Comparison of ENCODE assay signal across 8 mouse cellular contexts in genomic region chr15:91477766-91478165, GRCm38 (mm10).
A peak's percentile ranks its signal among the peaks of the same experiment; 100 is the strongest.
DNase-seq lines count a peak whose midpoint lies in the region; ATAC-seq and TF ChIP-seq lines count a peak whose summit lies in the region.
"Had no signal": no experiment of that assay in that cellular context is flagged by ENCODE, and none has a peak within 500 bp of the region (broad histone marks: within the 10 kb centered on the region; RNA-seq: fewer than 3 reads in every experiment).

No protein-coding gene starts in this region.

- H3K4me3 ChIP-seq in midbrain, embryonic 14.5 days (replicated peaks; ENCODE audit: low read depth, low read length) = no peak overlapping the region
- H3K4me3 ChIP-seq in midbrain, embryonic 15.5 days = no peak overlapping the region
- H3K4me3 ChIP-seq in cortical plate, adult 2 months (ENCODE audit: insufficient read depth, low read length) = no peak overlapping the region
- no peak overlapping the region for H3K4me3 ChIP-seq in intestine, embryonic 15.5 days (replicated peaks)
- no peak overlapping the region for H3K4me3 ChIP-seq in lung, adult 2 months (replicated peaks; ENCODE audit: extremely low read depth, low read depth, low read length)

- H3K4me2 ChIP-seq in midbrain, embryonic 14.5 days (ENCODE audit: low read length) = no peak overlapping the region
- H3K4me2 ChIP-seq in midbrain, embryonic 15.5 days = no peak overlapping the region
- H3K4me2 ChIP-seq in intestine, embryonic 15.5 days (replicated peaks) = no peak overlapping the region

- DNase-seq in midbrain, embryonic 14.5 days = peak; percentile 87
- peak; percentile 78 for DNase-seq in adrenal gland, postnatal 14 days
- DNase-seq in lung, adult 2 months = peak; percentile 28
- peak; percentile 35 for DNase-seq in right cerebral cortex, postnatal 14 days

- ATAC-seq in midbrain, embryonic 14.5 days (ENCODE audit: low FRiP score, low TSS enrichment) = no peak
- no peak for ATAC-seq in midbrain, embryonic 15.5 days (replicated peaks)
- ATAC-seq in intestine, embryonic 15.5 days = peak; percentile 49; the same call in 1 of the 2 replicates

- 33% methylated on average over 5 of the region's 5 CpGs for WGBS in midbrain, embryonic 14.5 days
- WGBS in midbrain, embryonic 15.5 days = 34% methylated on average over 5 of the region's 5 CpGs
- 27% methylated on average over 5 of the region's 5 CpGs for WGBS in intestine, embryonic 15.5 days
- WGBS in lung, adult 2 months = 23% methylated on average over 5 of the region's 5 CpGs

- no peaks in the 10 kb centered on the region for H3K4me1 ChIP-seq in midbrain, embryonic 14.5 days (ENCODE audit: control insufficient read depth, insufficient read depth, low read length)
- H3K4me1 ChIP-seq in midbrain, embryonic 15.5 days = no peaks in the 10 kb centered on the region
- no peaks in the 10 kb centered on the region; the same call in 1 of the 2 replicates for H3K4me1 ChIP-seq in cortical plate, adult 2 months (ENCODE audit: control insufficient read depth, insufficient read depth, low read length)
- H3K4me1 ChIP-seq in intestine, embryonic 15.5 days (replicated peaks) = no peaks in the 10 kb centered on the region
- H3K4me1 ChIP-seq in lung, adult 2 months (ENCODE audit: control insufficient read depth, insufficient read depth, low read length) = no peaks in the 10 kb centered on the region

- TF ChIP-seq CTCF in cortical plate, adult 2 months (IDR thresholded peaks at IDR 0.05; ENCODE audit: extremely low read depth, insufficient read depth, low read length) = peak; percentile 70
- TF ChIP-seq CTCF in lung, adult 2 months (IDR thresholded peaks at IDR 0.05; ENCODE audit: insufficient read depth, low read length) = peak; percentile 50

- H3K27ac ChIP-seq in midbrain, embryonic 14.5 days (replicated peaks; ENCODE audit: low read depth, low read length) = no peak overlapping the region
- no peak overlapping the region for H3K27ac ChIP-seq in midbrain, embryonic 15.5 days
- H3K27ac ChIP-seq in cortical plate, adult 2 months (ENCODE audit: insufficient read depth, low read length) = no peak overlapping the region
- no peak overlapping the region for H3K27ac ChIP-seq in intestine, embryonic 15.5 days
- H3K27ac ChIP-seq: macrophage had no signal

- no peak for TF ChIP-seq POLR2A in cortical plate, adult 2 months (IDR thresholded peaks at IDR 0.05; ENCODE audit: extremely low read depth, insufficient read depth, low read length)
- no peak for TF ChIP-seq POLR2A in lung, adult 2 months (IDR thresholded peaks at IDR 0.05; ENCODE audit: borderline replicate concordance, extremely low read depth, low read depth, low read length)

- H3K9me3 ChIP-seq in midbrain, embryonic 14.5 days (ENCODE audit: control insufficient read depth, low read length) = 0 out of 2 replicates have a peak, but pooled peaks cover 7% of the 10 kb centered on the region
- no peaks in the 10 kb centered on the region for H3K9me3 ChIP-seq in midbrain, embryonic 15.5 days
- H3K9me3 ChIP-seq in intestine, embryonic 15.5 days = no peaks in the 10 kb centered on the region

- no peaks in the 10 kb centered on the region for H3K27me3 ChIP-seq in midbrain, embryonic 14.5 days (ENCODE audit: control insufficient read depth, insufficient read depth, low read length)
- no peaks in the 10 kb centered on the region for H3K27me3 ChIP-seq in midbrain, embryonic 15.5 days (replicated peaks)
- no peaks in the 10 kb centered on the region for H3K27me3 ChIP-seq in intestine, embryonic 15.5 days (replicated peaks)

- no peaks in the 10 kb centered on the region for H3K36me3 ChIP-seq in midbrain, embryonic 14.5 days (ENCODE audit: control insufficient read depth, insufficient read depth, low read length)
- no peaks in the 10 kb centered on the region for H3K36me3 ChIP-seq in midbrain, embryonic 15.5 days (replicated peaks)
- H3K36me3 ChIP-seq in intestine, embryonic 15.5 days = no peaks in the 10 kb centered on the region

- no peak overlapping the region for H3K9ac ChIP-seq in midbrain, embryonic 14.5 days (replicated peaks; ENCODE audit: low read length)
- H3K9ac ChIP-seq in midbrain, embryonic 15.5 days = no peak overlapping the region
- H3K9ac ChIP-seq in intestine, embryonic 15.5 days = no peak overlapping the region

Comparison
In these comparisons a context has a peak if more than half of its experiments do, and no peak if none do; other contexts are left out.
1. DNase-seq: peak in every context shown above with its lines; median percentile 87 in midbrain, embryonic 14.5 days; 78 in adrenal gland, postnatal 14 days; 35 in right cerebral cortex, postnatal 14 days; 28 in lung, adult 2 months.